Mouse (Mus musculus) lung, adult 18-20 months (tissue): Measurements from ENCODE around the gene Cttnbp2nl.

Source experiments
- DNase-seq, 2 experiments: peaks; one replicate each; pipeline ENCODE4 v3.0.0; 2022; ENCODE audit warnings: mixed read lengths in 2 of 2

Cttnbp2nl gene

GRCm38 (mm10) chr3:105052937-105053697 lies at the start of gene Cttnbp2nl:
Gene Cttnbp2nl (minus strand): TSS chr3:105053146.
- peak; percentile 99 for DNase-seq

GRCm38 (mm10) chr3:105100270-105100589 lies 47.3 kb upstream of the Cttnbp2nl start:
- DNase-seq = no peak

- no peak for DNase-seq
Observed at GRCm38 (mm10) chr3:105099526-105100269, 46.8 kb upstream of the Cttnbp2nl start.

DNA sequence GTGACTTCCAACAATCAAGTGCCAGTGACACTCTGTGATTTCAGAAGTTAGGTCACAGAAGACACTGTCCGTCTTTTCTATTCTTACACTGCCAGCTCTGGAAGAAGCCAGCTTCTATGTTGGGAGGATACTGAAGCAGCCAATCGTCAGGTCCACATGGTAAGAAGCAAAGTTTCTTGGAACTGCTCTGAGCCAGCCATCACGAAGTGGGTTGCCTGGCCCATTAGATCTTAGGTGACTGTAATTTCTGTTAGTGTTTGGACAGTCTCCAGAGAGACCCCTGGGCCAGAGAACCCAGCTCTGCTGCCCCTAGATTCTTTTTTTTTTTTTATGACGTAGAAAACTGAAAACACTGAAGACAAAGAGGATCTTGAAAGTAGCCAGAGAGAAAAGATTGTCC lies 44.6 kb upstream of the Cttnbp2nl start:
- no peak for DNase-seq

DNA sequence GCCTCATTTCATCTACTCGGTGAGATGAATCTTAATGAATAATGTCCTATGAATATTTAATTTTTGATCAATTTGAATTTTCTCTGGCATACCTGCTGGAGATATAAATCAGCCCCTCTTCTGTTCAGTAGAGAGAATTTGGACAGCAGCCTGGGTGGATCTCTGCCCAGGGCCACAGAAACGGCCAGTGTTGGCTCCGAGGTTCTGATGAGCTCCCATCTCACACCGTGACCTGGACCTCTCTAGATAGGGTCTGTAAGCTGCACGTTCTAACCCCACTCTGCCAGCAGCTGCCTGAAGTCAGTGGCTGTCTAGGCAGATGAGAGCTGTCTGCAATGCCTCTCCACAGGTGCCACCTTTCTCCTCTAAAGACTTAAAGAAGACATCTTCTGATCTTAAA lies 42.1 kb upstream of the Cttnbp2nl start:
- no peak for DNase-seq

DNA sequence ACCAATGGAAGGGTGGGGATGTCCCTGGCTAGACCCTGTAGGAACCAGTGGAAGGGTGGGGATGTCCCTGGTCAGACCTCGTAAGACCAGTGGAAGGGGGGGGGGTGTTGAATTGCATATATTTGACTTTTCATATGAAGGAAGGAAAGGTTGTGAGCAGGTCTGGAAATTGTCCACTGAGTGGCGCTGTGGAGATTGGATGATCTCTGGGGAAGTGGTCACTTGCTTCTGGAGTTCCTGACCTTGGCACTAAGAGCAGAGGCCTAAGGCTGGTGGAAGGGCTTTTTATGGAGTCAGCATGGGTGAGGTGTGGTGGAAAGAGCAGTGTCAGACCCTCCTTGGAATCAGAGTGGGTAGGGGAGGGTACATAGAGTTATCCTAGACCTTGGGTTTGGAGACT lies 41.5 kb upstream of the Cttnbp2nl start:
- no peak for DNase-seq

DNA sequence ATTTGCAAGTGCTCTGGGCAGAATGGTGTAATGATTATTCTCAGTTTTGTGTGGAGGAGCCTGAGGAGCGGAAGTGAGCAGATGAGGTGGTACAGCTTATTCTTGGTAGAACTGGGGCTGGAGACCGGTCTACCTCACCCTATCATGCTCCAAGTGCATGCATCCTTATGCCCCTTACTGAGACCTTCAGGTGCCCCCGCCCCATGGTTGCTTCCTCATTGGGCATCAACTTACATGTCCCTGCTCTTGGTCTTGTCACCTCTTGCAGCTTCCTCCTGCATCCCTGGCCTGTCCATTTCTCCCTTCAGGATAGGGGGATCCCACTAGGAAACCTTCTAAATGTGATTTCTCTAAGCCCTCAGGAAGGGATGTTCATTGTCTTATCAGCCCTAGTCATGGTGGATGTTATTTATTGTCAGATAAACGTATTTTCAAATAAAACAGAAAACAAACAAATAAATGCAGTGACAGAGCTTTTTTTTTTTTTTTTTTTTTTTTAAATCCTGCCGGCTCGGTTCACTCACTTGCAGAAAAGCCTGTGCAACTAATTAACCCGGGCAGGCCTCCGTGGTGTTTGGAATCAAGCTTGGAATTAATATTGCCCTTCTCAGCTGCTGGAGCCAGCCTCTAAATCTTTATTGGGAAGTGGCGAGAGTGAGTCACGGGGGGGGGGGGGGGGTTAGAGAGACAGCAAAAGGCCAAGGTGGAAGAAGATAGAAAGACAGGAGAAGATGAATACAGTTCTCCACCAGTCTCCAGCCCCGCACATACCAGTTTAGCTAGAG lies 40.0 kb upstream of the Cttnbp2nl start:
- DNase-seq = no peak

GRCm38 (mm10) chr3:105090981-105091380 lies 38.0 kb upstream of the Cttnbp2nl start:
- peak; percentile 41 to 57 for DNase-seq

GRCm38 (mm10) chr3:105090147-105090546 lies 37.2 kb upstream of the Cttnbp2nl start:
- DNase-seq = no peak

- no peak for DNase-seq
Observed at GRCm38 (mm10) chr3:105088638-105089037, 35.7 kb upstream of the Cttnbp2nl start.

DNA sequence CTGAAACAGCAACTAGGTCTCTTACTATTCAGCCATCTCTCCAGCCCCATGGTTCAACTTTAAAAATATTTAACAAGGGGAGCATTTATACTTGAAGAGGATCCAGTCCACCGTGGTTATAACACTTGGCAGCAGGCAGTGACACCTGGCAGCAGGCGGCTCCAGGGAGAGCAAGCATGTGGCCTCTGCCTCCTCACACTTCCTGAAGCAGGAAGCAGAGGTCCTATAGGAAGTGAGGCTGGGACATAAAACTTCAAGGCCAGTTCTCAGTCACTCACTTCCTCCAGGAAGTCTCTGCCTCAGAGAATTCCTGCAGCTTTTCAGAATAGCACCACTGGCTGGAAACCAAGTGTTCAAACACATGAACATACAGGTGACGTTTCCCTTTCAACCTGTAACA lies 34.4 kb upstream of the Cttnbp2nl start:
- DNase-seq = no peak

DNA sequence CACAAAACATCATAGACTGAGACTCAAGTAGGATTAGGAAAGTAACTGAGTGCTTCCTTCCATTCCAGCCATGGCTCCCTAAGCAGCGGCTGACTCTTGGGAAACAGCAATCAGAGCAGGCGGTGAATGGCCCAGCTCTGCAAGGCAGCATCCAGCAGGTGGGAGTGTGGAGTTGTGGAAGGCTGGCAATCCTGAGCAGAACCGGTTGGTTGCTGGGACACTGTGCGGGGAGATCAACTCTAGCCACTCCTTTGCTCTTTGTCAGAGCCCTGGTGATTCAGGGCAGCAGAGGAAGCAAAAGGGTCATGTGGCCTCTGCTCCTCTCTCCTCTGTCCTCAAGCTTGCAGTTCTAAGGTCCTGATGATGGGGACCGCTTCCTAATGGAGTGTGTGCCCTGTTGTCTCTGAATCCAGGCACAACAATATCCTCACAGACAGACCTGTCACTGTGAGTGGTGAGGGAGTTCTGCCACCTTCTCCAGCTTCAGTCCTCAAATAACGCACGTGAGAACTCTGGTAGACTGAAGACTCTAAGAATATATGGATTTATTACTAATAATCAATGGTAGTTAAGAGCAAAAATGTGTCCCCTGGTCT lies 25.4 kb upstream of the Cttnbp2nl start:
- DNase-seq = peak; percentile 57 to 68

- no peak for DNase-seq
Observed at GRCm38 (mm10) chr3:105075796-105076195, 22.9 kb upstream of the Cttnbp2nl start.

- DNase-seq = no peak
Observed at GRCm38 (mm10) chr3:105072536-105072935, 19.6 kb upstream of the Cttnbp2nl start.

DNA sequence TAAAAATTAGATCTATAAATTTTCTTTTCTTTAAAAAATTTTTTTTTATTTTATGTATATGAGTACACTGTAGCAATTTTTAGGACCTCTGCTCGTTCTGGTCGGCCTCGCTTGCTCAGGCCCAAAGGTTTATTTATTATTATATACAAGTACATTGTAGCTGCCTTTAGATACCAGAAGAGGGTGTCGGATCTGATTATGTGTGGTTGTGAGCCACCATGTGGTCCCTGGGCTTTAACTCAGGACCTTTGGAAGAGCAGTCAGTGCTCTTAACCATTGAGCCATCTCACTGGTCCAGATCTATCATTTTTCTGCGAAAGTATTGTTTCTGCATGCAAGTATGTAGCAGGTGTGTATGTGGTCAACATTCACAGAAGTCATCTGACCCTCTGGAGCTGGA lies 18.3 kb upstream of the Cttnbp2nl start:
- no peak for DNase-seq

DNA sequence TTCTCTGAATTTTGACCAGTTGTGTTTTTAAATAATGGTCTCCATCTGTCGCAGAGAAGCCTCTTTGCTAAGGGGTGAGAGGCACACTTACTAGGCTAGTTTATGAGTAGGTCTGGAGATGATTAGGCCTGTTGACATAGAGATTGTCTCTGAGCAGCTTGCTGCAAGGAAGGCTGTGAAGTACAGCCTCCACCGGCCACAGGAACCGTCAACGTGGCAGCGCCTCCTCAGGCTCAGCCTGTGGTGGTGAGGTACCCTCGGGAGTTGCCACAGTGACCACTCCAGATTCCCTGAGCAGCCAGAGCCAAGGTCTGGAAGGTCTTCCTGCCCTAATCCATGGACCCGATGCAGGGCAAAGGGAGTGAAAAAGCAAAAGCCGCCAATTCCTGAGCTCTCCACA lies 17.6 kb upstream of the Cttnbp2nl start:
- DNase-seq = no peak

- DNase-seq = no peak
Observed at GRCm38 (mm10) chr3:105066544-105066943, 13.6 kb upstream of the Cttnbp2nl start, which contains the start of gene 4930564D02Rik. Gene 4930564D02Rik (plus strand): TSS chr3:105066844.

DNA sequence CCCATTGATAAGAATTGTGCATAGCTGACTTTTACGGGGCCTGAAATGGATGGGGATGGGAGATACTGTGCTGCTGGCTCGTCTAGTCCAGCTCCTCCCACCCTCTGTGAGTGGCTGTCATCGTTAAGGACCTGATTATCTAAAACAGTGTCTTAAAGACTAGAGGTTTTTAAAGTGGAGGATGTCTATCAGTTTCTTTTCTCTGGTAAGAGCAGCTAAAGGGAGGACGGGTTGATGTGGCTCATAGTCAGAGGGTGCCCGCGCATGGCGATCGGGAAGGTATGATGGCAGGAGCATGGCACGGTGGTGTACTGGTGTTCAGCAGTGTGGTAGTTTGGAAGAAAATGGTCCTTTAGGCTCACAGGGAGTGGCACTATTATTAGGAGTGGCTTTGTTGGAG lies 9.7 kb upstream of the Cttnbp2nl start:
- DNase-seq = no peak

- DNase-seq = no peak
Observed at GRCm38 (mm10) chr3:105061991-105062390, 9.0 kb upstream of the Cttnbp2nl start.

- DNase-seq = no peak
Observed at GRCm38 (mm10) chr3:105061496-105061895, 8.6 kb upstream of the Cttnbp2nl start.

- no peak for DNase-seq
Observed at GRCm38 (mm10) chr3:105060992-105061391, 8.0 kb upstream of the Cttnbp2nl start.

GRCm38 (mm10) chr3:105059911-105060310 lies 7.0 kb upstream of the Cttnbp2nl start:
- no peak for DNase-seq
